Mouse (Mus musculus): Measurements from ENCODE around the gene Gpr152.
A peak's percentile ranks its signal among the peaks of the same experiment; 100 is the strongest.

Gpr152 gene

GRCm38 (mm10) chr19:4180411-4180810 lies 40.8 kb downstream of the Gpr152 start:
- no peak for DNase-seq

DNA sequence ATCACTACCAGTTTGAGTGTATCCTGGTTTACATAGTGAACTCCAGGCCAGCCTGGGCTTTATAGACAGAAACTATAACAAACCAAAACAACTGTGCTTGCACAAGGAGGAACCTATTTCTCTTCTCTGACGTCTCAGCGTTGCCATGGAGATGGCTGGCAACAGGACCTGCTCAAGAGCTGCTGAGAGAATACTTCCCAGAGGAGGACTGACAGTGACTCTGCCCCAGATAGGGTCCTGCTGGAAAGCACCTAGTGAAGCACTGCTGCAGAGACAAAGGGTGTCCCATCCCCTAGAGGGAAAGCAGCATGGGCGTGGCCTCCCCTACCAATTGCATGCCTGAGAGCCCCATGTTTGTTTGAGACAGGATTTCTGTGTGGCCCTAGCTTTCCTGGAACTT lies 42.3 kb downstream of the Gpr152 start:
- peak; percentile 77 for DNase-seq

GRCm38 (mm10) chr19:4183689-4184088 lies 44.1 kb downstream of the Gpr152 start:
- no peak for DNase-seq

DNA sequence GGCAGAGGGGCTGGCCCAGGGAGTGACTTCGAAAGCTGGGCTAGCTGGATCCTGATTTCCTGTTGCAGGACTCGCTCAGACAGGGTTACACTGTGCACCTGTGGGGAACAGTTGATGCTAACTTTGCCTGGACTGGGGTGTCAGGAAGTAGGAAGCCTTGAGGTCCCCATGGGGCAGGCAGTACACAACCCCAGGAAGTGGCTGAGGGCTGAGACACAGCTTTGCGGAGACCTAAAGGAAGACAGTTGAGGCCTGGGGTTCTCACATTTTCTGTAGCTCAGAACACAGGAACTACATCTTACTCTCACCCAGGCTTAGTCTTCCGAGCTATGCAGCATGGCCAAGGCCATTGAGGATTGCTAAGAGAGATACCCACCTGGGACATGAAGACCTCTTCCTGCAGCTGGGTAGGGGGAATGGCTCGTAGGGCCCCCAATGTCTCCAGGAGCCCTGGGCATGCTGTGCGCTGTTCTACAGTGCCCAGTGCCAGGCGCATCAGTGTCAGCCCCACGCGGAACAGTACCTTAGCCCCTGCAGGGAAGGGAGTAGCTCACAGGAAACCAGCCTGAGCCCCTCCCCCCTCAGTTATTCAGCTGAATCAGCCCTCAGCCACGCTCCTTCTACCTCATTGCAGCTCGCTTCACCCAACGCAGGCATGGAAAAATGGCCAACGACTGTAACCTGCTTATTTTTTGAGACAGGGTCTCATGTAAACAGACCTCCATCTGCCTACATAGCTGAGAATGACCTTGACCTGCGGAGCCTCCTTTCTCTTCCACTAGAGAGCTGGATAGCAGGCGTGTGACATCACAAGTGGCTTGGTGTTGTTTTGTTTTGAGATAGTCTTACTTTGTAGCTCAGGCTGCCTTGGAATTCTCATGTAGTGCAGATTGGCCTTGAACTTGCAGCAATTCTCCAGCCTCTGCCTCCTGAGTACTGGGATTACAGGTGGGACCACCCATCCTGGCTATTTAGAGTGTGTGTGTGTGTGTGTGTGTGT lies 45.7 kb downstream of the Gpr152 start:
- DNase-seq: no peak

- no peak for DNase-seq
Measured at GRCm38 (mm10) chr19:4187303-4187702, 47.7 kb downstream of the Gpr152 start.

GRCm38 (mm10) chr19:4189051-4189620 lies 49.5 kb downstream of the Gpr152 start:
- no peak for DNase-seq

DNA sequence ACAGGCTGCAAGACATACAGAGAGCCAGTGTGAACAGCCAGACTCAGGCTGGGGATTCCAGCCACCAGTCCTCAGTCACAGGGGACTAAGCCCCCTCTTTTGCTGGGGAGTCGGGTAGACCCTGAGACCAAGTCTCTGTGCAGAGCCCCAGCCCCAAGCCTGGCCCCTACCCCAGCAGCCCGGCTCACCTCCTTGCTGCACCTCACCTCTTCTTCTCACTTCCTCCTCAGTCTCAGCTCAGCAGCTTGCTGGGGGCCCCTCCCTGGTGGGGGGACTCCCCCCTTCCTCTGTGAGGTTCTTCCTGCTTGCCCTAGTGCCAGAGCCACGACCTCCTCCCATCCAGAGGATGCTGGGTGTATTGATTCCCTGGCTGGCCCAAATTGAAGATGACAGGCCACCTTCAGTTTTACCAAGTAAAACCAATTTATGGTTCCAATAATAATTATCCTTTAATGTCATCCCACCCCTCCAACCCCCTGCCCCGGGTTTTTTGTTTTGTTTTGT lies 51.3 kb downstream of the Gpr152 start, which contains the start of gene Tbc1d10c:
TSS of gene Tbc1d10c (minus strand) at position 454 of the 504 bp plus-strand sequence.
- DNase-seq: no peak

DNA sequence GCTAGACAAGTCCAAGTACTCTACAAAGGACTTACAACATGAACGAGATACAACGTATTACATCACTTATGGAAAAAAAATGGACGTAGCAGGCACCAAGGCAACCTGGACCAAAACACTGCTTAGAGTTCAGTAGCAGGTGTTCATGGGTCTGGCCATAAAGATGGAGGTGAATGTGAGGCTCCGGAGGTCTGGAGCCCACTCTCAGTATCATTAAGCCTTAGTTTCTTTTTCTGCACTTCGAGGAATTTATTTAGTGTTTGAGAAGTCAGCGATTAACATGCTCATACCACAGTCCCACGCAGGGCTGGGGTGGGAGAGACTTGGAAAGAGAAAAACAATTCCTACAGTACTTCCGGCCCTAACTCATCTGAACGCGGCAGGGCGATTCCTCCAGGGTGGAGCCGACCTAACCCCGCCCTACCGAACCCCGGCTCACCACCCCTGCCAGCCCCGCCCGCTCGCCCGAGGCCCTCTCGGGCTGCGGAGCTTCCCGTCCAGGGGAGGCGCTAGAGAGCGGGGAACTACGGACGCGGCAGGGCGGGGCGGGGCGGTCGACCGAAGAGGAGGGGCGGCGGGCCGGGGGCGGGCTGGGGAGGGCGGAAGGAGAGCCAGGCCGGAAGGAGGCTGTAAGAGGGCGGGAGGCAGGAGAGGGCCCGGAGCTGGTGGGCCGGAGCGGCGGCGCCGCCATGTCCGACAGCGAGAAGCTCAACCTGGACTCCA lies 52.1 kb downstream of the Gpr152 start, which contains the start of gene Ppp1ca:
TSS of gene Ppp1ca (plus strand) at position 538 of the 723 bp plus-strand sequence.
- DNase-seq: peak; percentile 97

GRCm38 (mm10) chr19:4192251-4192985 lies 52.8 kb downstream of the Gpr152 start:
- DNase-seq: no peak

- DNase-seq: no peak
Measured at GRCm38 (mm10) chr19:4193129-4193528, 53.5 kb downstream of the Gpr152 start.

DNA sequence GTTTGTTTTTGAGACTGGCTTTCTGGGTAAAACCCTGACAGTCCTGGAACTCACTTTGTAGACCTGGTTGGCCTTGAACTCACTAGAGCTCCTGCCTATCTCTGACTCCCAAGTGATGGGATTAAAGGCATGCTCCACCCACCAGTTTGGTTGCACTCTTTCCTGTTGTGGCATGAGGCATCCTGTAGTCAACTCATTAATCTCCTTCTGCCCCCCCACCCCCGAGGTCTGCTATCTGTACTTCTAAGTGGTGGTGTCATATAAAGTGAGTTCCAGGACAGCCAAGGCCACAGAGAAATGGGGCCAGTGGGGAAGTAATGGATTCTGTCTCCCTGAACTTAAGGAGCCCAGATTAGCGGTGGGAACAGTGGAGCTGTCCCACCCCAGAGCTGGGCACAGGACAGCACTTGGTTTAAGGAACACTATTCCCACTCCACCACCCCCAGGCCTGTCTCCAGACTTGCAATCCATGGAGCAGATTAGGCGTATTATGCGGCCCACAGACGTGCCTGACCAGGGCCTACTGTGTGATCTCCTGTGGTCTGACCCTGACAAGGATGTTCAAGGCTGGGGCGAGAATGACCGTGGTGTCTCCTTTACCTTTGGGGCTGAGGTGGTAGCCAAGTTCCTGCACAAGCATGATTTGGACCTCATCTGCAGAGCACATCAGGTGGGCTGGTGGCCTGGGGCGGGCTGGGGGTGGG lies 54.6 kb downstream of the Gpr152 start:
- DNase-seq: no peak

- no peak for DNase-seq
Measured at GRCm38 (mm10) chr19:4194776-4195650, 55.4 kb downstream of the Gpr152 start.
